Mouse (Mus musculus): ENCODE data around the gene Mettl27. TPM values are rescaled to one million over a fixed set of nuclear protein-coding genes. Genes with fewer than 3 reads are reported as not detected.

Mettl27 gene
- total and polyA plus RNA-seq, 2 experiments from 2014 or later = 8.5 to 10.9 TPM

DNA sequence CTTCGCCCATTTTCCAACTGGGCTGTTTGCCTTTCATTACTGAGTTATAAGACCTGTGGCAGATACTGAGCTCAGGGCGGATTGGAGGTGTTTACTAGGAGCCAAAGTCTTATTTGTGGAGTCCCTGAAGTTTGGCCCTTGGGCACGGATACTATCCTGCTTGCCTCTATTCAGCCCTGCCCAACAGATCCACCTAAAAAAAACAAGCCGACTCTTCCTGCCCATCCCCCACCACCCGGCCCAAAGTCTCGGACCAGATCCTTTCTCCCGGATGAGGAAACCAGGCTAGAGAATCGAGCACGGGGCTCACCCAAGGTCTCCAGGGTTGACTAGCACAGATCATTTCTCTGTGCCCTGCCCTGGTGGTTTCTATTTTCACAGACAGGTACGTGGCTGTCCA, 49.0 kb downstream of the Mettl27 start:
- Histone ChIP-seq H3K27ac (no peak overlapping the region), H3K4me3 (ENCODE audit: low read length) (no peak overlapping the region), H3K9ac (replicated peaks; ENCODE audit: low read length) (no peak overlapping the region), H3K9me3 (ENCODE audit: low read length) (no peaks in the 10 kb centered on the region), H3K36me3 (ENCODE audit: insufficient read depth, low read length) (no peaks in the 10 kb centered on the region), H3K4me2 (ENCODE audit: low read depth, low read length) (no peak overlapping the region), H3K27me3 (ENCODE audit: insufficient read depth, low read length) (peaks cover 17% of the 10 kb centered on the region), H3K4me1 (ENCODE audit: insufficient read depth, low read length) (peaks cover 6% of the 10 kb centered on the region; the same call in 1 of the 2 replicates)
- ATAC-seq (no peak), DNase-seq (ENCODE audit: low spot score) (no peak)
- WGBS = 70% methylated on average over 10 of the region's 10 CpGs
- TF ChIP-seq CTCF (IDR thresholded peaks at IDR 0.05; ENCODE audit: low read depth) = no peak

DNA sequence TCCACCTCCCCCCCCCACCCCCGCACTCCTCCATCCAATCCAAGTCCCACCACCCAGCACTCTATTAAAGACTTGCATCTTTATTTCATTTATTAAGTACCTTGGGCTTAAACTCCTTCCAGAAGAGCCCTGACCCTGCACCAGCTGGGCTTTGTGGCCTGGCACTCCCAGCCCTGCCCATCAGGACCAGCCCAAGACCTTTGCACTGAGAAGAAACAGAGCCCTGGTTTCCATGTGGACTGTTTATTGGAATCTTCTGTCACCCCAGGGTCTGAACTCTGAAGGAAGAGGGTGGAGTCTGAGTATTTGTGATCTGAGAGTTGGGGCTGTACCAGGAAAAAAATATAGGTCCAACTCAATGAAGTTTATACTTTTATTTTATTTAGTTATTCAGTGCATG, 50.9 kb downstream of the Mettl27 start:
- Histone ChIP-seq H3K27me3 (ENCODE audit: insufficient read depth, low read length) (peaks cover 30% of the 10 kb centered on the region), H3K4me1 (ENCODE audit: insufficient read depth, low read length) (peaks cover 6% of the 10 kb centered on the region), H3K9ac (replicated peaks; ENCODE audit: low read length) (no peak overlapping the region), H3K4me2 (ENCODE audit: low read depth, low read length) (no peak overlapping the region), H3K27ac (no peak overlapping the region), H3K36me3 (ENCODE audit: insufficient read depth, low read length) (no peaks in the 10 kb centered on the region), H3K4me3 (ENCODE audit: low read length) (no peak overlapping the region), H3K9me3 (ENCODE audit: low read length) (no peaks in the 10 kb centered on the region)
- 90% methylated on average over 1 of the region's 1 CpGs for WGBS
- ATAC-seq (no peak), DNase-seq (ENCODE audit: low spot score) (no peak)
- no peak for TF ChIP-seq CTCF (IDR thresholded peaks at IDR 0.05; ENCODE audit: low read depth)

DNA sequence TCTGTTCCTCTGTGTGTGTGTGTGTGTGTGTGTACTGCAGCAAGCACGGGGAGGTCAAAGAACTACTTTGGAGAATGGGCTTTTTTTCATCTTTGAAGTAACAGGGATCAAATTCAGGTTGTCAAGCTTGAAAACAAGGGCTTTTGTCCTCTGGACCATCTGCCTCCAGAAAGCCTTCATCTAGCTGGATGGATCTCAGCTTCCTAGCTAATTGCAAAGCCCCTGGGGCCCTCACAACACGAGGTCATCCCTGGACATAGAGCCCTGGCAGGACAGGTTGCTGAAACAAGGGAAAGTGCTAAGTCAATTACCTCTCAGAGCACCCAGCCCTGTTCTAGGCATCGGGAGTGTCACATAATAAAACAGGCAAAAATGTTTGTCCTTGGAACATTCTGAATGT, 51.6 kb downstream of the Mettl27 start:
- 10% methylated on average over 3 of the region's 3 CpGs for WGBS
- TF ChIP-seq CTCF (IDR thresholded peaks at IDR 0.05; ENCODE audit: low read depth) = no peak
- ATAC-seq (no peak), DNase-seq (ENCODE audit: low spot score) (no peak)
- Histone ChIP-seq H3K27ac (no peak overlapping the region), H3K9me3 (ENCODE audit: low read length) (no peaks in the 10 kb centered on the region), H3K4me3 (ENCODE audit: low read length) (no peak overlapping the region), H3K36me3 (ENCODE audit: insufficient read depth, low read length) (no peaks in the 10 kb centered on the region), H3K4me2 (ENCODE audit: low read depth, low read length) (no peak overlapping the region), H3K4me1 (ENCODE audit: insufficient read depth, low read length) (peaks cover 6% of the 10 kb centered on the region), H3K27me3 (ENCODE audit: insufficient read depth, low read length) (peaks cover 35% of the 10 kb centered on the region), H3K9ac (replicated peaks; ENCODE audit: low read length) (no peak overlapping the region)

DNA sequence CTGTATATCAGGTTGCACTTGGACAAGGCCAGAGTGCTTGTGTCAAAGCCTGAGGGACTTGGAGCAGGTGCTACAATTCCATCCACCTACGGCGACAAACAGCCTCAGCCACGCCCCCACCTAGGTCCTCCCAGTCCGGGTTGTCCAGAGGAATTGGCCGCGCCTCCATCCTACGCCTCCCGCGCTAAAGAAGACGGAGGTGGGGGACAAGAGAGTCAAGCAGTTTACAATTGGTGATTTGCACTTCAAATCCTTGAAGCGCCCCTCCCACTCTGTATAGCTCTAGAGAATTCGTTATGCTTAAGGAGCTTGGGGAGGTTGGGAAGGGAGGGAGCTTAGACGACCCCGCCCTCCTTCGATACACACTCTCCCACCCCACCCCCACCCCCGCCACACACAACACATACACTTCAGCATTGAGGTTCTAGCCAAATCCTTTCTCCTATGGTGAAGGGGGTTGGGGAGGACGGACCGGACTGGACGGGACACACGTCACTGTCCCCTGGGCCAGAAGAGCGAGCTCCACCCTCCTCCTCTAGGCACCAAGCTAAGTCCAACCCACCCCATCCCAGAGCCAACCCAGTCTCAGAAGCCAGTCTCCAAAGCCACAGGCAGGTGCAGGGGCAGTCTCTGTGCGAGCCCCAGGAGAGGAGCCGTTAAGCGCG, 53.6 kb downstream of the Mettl27 start, which contains the start of gene Cldn3:
Gene Cldn3 (plus strand): TSS at position 582 of the 665 bp plus-strand sequence.
- Histone ChIP-seq H3K4me1 (ENCODE audit: insufficient read depth, low read length) (peaks cover 6% of the 10 kb centered on the region), H3K27me3 (ENCODE audit: insufficient read depth, low read length) (peaks cover 42% of the 10 kb centered on the region), H3K9me3 (ENCODE audit: low read length) (no peaks in the 10 kb centered on the region), H3K36me3 (ENCODE audit: insufficient read depth, low read length) (no peaks in the 10 kb centered on the region), H3K4me2 (ENCODE audit: low read depth, low read length) (peak within 1 kb of the TSS; percentile 40), H3K9ac (replicated peaks; ENCODE audit: low read length) (peak within 1 kb of the TSS; percentile 30; the same call in 1 of the 2 replicates), H3K4me3 (ENCODE audit: low read length) (peak within 1 kb of the TSS; percentile 29), H3K27ac (no peak within 1 kb of the TSS)
- DNase-seq (ENCODE audit: low spot score) (peak; percentile 42), ATAC-seq (peak; percentile 58)
- under 1% methylated on average over 25 of the region's 25 CpGs for WGBS
- no peak for TF ChIP-seq CTCF (IDR thresholded peaks at IDR 0.05; ENCODE audit: low read depth)

DNA sequence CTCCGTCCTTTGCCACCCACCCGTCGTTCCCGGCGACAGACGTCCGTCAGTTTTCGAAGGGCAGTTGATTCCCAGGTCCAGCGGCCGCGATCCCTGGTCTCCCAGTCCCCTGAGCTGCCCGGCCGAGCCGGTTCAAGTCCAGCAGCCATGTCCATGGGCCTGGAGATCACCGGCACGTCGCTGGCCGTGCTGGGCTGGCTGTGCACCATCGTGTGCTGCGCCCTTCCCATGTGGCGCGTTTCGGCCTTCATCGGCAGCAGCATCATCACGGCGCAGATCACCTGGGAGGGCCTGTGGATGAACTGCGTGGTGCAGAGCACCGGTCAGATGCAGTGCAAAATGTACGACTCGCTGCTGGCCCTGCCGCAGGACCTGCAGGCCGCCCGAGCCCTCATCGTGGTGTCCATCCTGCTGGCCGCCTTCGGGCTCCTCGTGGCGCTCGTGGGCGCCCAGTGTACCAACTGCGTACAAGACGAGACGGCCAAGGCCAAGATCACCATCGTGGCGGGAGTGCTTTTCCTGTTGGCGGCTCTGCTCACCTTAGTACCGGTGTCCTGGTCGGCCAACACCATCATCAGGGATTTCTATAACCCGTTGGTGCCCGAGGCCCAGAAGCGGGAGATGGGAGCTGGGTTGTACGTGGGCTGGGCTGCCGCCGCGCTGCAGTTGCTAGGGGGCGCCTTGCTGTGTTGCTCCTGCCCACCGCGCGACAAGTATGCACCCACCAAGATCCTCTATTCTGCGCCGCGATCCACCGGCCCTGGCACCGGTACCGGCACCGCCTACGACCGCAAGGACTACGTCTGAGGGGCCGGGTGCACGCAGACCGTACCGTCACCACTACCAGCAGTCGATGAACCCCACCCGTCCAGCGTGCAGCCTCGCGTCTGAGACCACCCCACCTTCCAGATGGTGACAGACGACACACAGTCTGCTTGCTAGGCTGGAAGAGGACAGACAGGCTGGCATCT, 54.4 kb downstream of the Mettl27 start:
- 2% methylated on average over 79 of the region's 79 CpGs for WGBS
- DNase-seq (ENCODE audit: low spot score) = peak; percentile 25
- Histone ChIP-seq H3K36me3 (ENCODE audit: insufficient read depth, low read length) (no peaks in the 10 kb centered on the region), H3K9ac (replicated peaks; ENCODE audit: low read length) (peak overlapping the region; percentile 30; the same call in 1 of the 2 replicates), H3K9me3 (ENCODE audit: low read length) (no peaks in the 10 kb centered on the region), H3K27me3 (ENCODE audit: insufficient read depth, low read length) (peaks cover 42% of the 10 kb centered on the region), H3K27ac (no peak overlapping the region), H3K4me1 (ENCODE audit: insufficient read depth, low read length) (peaks cover 6% of the 10 kb centered on the region), H3K4me2 (ENCODE audit: low read depth, low read length) (peak overlapping the region; percentile 40), H3K4me3 (ENCODE audit: low read length) (peak overlapping the region; percentile 29)
- TF ChIP-seq CTCF (IDR thresholded peaks at IDR 0.05; ENCODE audit: low read depth) = peak; percentile 24; the same call in 1 of the 2 replicates
- ATAC-seq = peak; percentile 57

DNA sequence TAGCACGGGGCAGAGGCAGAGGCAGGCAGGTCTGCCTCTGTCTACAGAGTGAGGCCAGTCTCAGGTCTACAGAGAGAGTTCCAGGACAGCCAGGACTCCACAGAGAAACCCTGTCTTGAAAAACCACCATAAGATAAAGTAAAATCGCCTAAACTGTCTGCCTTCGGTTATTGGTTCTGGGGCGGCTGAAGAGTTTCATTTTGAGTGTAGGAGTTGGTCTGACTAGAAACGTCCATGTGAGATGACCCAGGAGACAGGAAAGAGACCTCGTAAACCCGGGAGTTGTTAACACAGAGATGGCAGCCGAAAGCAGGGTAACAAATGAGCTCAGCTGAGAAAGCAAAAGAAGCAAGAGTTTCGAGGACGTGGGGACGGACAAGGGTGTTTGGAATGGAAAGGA, 57.0 kb downstream of the Mettl27 start:
- H3K27me3 ChIP-seq (ENCODE audit: insufficient read depth, low read length) = peaks cover 42% of the 10 kb centered on the region
- H3K9me3 ChIP-seq (ENCODE audit: low read length) = no peaks in the 10 kb centered on the region
- H3K4me1 ChIP-seq (ENCODE audit: insufficient read depth, low read length) = peaks cover 6% of the 10 kb centered on the region
- H3K27ac ChIP-seq = no peak overlapping the region
- H3K4me3 ChIP-seq (ENCODE audit: low read length) = no peak overlapping the region
- H3K36me3 ChIP-seq (ENCODE audit: insufficient read depth, low read length) = no peaks in the 10 kb centered on the region
- H3K4me2 ChIP-seq (ENCODE audit: low read depth, low read length) = no peak overlapping the region
- no peak for TF ChIP-seq CTCF (IDR thresholded peaks at IDR 0.05; ENCODE audit: low read depth)
- no peak overlapping the region for H3K9ac ChIP-seq (replicated peaks; ENCODE audit: low read length)
- 75% methylated on average over 11 of the region's 11 CpGs for WGBS
- ATAC-seq (no peak), DNase-seq (ENCODE audit: low spot score) (no peak)

Measured in hindbrain, postnatal 0 days (tissue).